Mouse (Mus musculus) thymus, adult 2 months (tissue): ENCODE measurements at regions not wholly inside any gene's neighbourhood (a gene's known extent, or its start where the extent isn't known, plus 50 kb on each side); places are given as distances from the start of the nearest gene placed in this dataset.

Source experiments
- CTCF ChIP-seq: fragments of 200-500 bp; IDR thresholded peaks from 2 replicates; pipeline ENCODE4 v1.5.1; 2012; ENCODE audit warnings: mild to moderate bottlenecking, control low read depth, low read length, moderate library complexity, borderline replicate concordance; ENCODE audit not compliant: control insufficient read depth, poor library complexity, insufficient read depth; ENCODE audit errors: extremely low read depth
- POLR2A ChIP-seq: fragments of 200-500 bp; IDR thresholded peaks from 2 replicates; pipeline ENCODE4 v1.6.1; 2012; ENCODE audit warnings: mild to moderate bottlenecking, low read length, control low read depth, moderate library complexity; ENCODE audit not compliant: control insufficient read depth, poor library complexity, insufficient read depth; ENCODE audit errors: extremely low read depth

DNA sequence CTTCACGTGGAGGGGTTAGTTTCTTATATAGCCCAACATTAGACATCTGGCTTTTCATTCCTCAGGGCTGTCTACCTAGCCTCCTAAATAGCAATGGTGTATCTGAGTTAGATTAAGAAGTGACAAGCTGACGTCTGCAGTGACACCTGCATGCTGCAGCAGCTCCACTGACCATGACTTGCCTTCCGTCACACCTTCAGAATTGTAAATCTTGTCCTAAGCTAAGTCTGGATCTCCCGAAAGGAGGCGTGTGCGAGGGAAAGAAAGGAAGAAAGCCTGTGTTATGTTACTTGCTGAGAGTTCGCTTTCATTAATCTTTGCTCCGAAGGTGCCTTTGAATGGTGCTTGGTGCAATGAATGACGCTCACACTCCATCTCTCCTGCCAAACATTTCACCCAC is 151.4 kb upstream of the Spats2l start:
- TF ChIP-seq CTCF (no peak), POLR2A (no peak)
